Mouse (Mus musculus) CD8-positive naive resting alpha-beta T cell, adult 2 months (primary cell): Measurements from ENCODE around the gene Esrra.

ENCODE experiments used
- DNase-seq, 2 experiments: peaks; one replicate each; pipeline ENCODE4 v3.0.0; 2022; ENCODE audit warnings: low read depth in 2 of 2, low spot score in 2 of 2

Esrra gene

DNA sequence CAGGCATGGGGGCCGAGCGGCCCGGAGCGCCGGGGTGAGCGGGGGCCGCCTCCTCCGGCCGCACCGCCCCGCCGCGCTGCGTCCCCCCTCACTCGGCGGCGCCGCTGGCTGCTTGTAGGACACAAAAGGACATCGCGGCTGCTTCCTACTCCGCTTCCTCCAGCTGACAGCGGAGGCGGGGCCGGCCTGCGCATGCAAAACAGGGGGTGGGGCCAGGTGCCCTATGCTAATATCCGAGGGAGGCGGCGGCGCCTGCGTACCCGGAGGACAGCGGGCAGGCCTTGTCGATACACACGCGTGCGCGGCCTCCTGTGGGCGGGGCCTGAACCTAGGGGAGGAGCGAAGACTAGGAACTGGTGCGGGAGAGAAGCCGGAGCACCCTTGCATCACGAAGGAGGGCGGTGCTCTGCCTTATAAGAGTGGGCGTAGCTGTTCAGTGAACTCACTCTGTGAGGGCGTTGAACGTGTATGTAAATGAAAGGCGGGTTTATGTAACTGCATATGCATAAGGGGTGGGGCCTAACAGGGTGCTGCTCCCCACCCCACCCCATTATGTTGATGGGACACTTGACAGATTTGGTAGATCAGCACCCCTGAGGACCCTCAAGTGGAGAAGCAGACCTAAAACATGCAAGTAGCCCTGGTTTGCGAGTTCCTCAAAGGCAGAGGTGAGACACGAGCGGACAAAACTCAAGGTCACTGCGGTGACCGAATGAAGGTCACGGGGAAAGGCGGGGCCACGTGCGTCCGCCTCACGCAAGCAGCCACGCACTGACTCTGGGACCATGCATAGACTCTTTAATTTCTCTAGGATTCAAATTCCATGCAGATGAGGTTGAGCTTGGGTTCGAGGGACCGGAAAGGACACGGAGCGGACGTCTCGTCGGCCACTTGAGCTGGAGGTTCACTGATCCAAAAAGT lies at the start of gene Esrra:
Gene Esrra, minus strand, starts transcription at position 167 of the 921 bp plus-strand sequence.
- peak; percentile 100 for DNase-seq

DNA sequence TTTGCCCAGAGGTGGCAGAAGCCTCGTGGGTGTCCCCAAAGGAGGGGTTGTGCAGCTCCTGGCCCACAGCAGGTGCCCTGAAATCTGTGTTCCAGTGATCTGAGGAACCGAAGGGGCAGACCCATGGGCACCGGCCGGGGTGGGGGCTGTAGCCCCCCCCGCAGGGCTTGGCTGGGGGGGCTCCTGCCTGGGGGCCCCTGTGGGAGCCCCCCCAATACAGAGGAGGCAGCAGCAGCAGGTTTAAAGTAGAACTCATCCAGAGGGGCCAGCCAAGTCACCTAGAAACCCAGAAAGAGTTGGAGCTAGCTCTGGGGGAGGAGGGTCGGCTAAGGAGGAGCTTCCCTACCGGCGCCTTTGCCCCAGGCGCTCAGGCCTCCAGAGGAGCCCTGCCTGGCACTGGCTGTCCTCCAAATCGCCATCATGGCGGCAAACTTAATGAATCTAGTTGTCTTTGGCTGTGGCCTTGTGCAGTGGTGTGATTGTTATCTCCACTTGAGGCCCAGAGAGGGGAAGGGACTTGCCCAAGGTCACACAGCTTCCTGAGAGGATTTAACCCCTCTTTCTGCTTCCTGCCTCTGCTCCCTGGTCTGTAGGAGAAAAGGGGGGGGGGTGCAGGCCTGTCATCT lies 49.0 kb upstream of the Esrra start:
- no peak for DNase-seq

DNA sequence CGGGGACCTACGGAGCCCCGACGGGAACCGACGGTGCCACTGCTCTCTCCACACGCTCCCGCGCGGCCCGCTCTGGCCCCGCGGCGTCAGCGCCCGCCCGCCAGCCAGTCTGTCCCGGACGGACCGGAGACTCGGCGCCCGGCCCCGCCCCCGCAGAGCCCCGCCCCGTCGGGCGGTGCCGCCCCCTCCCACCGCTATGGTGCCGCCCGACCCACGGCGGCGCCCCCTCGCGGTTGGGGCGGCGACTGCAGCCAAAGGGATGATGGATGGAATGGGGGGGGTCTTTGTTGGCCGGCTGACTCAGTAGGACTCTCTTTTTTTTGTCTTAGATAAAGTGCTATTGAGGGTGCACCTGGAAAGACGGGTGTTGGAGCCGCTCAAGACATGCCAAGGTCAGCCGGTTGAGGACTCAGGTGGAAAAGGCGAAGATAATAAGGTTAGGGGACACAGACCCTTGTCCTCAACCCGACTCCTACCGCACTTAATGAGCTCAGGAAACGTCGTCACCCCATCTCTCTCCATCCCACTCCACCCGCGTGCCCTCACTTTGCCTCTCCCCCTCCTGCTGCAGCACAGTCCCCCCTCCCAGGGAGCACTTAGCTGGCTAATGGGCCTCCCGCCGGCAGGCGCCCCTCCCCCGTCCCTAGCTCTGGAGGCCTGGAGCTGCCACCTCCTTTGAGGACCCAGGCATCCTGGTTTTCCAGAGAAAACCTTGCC lies 48.2 kb upstream of the Esrra start:
- peak; percentile 55 to 61 for DNase-seq

DNA sequence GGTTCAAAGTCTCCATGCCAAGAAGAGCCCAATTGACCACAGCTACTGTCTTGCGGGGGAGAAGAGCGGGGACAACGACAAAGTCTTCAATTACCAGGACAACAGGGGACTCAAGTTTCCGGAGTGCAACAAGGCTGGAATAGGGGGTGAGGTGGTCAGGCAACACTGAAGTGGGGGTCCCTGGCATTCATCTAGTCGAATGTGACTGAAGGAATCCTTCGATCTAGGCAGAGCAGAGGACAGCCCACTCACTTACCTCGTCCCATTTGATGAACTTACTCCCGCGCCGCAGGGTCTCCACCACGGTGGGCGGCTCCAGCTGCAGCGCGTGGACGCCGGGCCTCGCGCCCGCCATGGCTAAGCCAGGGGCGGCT lies 47.7 kb upstream of the Esrra start:
- DNase-seq = no peak

DNA sequence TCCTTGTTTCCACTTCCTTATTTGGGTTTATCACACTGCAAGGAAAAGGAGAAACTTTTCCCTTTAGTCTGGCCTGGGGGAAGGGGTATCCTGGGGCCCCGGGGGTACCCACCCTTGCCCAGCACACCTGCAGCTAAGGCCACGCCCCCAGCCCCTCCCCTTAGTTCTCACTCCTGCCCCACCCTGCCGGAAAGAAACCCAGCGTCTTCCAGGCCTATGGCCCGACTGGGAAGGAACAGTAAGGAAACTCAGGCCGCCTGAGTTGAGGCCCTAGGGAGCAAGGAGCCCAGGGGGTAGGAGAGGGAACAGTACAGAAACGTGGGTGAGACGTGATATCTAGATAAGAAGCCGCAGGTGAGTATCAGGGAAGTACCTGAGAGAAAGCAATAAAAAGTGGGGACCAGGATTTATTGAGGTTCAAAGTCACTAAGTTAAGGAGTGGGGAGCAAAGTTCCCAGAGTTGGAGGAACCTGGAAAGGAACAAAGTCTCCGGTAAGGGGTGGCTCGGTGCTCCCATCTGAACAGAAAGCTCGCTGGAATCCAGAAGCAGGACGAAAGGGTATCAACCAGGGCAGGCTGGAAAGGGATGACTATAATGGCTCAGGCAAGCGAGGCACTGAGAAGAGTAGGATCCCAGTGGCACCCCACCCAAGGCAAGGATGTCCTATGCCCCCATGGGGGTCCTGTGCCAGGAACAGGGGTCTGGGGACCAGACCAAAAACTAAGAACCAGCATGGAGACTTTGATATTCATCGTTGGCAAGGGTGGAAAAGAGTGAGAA lies 47.1 kb upstream of the Esrra start:
- no peak for DNase-seq

DNA sequence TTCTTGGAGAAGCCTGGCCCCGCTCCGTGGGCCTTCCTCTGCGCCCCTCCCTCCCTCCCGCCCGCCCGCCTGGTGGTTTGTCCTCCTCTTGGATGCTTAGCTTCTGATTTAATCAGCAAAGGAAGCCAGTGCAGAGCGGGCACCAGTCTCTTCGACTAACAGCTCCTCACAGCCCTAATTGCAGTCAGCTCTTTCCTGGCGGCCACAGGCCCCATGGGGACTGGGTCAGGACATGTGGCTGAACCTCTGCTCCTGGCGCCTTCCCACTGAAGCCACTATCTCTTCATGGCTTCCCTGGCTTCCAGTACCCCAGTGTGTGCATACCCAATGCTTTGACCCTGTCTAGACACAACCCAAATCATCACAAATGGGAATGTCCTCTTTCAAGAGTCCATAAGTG lies 34.8 kb upstream of the Esrra start:
- no peak for DNase-seq

DNA sequence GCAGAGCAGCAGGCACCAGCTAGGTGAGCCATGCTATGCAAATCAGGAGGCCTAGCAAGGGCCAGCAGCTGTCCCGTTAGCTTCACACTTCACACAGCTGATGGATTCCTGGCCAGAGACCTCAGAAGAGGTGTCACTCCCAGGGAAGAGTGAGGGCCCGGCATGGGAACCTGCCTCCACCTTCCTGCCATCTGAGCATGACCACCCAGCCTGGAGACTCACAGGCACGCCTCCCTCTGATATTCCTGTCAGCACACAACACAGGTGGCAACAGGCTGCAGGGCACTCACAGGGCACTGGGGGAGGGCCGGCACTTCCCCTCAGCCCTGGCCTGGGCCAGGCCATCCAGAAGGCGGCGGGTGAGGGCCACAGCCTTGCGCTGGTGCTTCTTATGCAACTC lies 33.8 kb upstream of the Esrra start:
- no peak for DNase-seq

DNA sequence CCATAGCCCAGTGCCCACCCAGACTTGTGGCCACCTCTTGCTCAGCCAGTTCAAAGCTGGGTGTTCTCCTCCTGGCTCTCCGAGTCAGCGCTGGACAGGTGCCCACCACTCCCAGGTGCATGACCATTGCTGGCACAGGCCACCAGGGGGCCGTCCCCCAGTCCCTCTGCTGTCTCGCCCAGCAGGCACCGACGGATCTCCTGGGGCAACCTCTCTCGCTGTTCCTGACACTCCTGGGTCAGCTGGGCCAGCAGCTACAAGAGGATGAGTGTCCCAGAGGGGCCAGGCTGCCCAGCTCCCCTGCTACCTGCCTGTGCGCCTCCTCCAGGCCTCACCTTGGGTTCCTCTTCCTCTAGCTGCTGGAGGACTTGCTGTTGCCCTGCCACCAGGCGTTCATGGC lies 32.4 kb upstream of the Esrra start:
- DNase-seq = no peak

DNA sequence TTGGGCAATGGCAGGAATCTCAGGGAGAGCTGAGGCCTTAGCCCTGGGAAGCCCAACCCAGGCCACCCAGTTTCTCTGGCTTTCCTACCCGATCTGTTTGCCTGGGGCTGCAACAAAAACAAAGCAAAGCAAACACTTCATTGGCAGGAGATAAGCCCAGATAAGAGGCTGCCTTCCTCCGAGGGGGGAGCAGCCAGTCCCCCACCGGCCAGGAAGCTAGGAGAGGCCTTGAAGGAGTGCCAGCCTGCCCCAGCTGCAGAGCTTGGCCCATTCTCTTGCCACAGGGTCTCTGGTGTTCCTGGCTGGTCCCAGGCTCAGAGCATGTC lies 31.1 kb upstream of the Esrra start:
- no peak for DNase-seq

DNA sequence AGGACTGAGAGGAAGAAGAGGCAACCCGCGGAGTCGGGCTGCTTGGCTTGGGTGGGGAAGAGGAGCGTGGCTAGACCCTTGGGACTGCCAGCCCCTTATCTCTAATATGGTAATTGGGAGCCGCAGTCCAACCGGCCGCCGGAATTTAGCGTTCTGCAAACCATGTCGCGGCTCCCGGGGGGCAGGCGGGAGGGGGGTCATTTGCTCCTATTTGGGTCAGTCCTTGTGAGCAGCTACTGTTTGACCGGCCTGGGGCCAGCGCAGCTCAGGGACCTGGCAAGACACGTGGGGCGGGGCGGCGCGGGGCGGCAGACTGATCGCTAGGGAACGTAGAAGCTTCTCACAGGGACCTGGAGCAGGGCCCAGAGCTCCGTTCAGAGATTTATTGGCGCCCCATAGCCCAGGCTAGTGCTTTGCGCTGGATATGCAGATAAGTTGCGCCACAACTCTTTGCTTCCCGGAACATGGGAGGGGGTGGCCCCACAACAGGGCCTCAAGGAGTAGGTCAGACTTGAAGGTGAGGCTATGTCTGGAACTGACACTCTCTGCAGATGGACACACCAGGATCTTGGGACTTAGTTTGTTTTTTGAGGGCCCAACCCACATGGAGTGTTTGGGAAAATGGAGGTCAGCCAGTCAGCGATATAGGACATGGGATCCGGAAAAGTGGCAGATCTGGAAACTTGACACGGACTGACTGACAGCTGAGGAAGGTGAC lies 30.5 kb upstream of the Esrra start:
- DNase-seq = peak in 1 of 2 experiments; percentile 21

DNA sequence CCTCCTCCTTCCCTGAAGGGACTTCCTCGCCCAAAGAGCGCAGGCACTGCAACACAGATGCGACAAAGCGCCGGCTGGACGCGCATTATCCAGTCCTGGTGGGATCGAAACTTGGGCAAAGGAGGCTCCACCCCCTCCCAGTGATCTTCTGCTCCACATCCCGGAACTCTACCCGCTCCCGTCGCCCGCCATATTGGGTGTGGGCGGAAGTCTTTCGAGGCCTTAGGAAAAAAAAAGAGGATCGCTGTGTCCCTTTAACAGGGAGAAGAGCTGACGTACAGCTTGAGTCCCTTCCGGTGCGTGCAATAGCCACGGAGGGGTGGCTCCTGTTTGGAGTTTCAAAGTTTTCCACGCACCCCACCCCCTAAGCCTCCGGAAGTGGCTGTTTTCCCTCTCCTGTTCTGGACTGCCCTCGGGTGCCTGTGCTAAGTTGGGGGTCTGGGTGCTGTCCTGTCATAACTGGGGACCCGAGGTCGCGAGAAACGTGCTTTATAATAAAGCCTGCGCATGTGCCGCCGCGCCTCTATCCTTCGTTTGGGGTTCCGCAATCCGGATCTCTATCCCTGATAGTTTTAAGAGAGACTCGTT lies 29.9 kb upstream of the Esrra start:
- peak; percentile 52 to 62 for DNase-seq

DNA sequence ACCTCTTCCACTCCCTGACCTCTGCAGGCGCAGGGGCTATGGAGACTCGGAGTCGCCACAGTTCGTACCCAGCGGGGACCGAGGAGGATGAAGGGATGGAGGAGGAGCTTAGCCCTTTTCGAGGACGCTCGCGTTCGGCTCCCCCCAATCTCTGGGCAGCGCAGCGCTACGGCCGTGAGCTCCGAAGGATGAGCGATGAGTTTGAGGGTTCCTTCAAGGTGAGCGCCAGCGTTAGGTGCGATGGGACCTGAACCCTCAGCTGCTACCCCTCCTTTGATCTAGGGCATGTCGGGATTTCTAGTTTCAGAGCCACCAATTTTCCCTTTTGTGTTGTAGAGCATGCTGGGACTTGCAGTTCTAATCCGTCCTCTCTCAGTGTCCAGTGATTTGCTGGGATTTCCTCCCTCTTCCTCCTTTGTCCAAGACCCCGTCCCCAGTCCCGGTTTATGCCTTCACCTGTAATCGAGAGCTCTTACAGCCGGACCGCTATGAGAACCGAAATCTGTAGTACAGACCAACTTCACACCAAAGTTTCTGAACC lies 29.1 kb upstream of the Esrra start:
- DNase-seq = peak in 1 of 2 experiments; percentile 23

DNA sequence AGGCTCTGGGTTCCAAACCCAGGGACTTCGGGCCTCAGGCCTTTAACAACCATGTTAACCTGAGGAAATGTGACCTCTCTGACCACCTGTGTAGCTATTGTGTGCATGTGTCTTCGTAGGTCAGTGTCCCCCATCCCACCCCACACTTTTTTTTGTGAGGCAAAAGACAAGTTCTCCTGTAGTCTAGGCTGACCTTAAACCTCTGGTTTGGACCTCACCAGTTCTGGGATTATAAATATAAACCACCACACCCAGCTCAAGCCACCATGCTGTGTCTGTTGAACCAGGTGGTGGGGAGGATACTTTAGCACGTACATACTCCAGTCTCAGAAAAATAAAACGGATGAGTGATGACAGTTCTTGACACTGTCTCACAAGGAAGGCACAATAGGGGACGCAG lies 28.3 kb upstream of the Esrra start:
- DNase-seq = no peak

DNA sequence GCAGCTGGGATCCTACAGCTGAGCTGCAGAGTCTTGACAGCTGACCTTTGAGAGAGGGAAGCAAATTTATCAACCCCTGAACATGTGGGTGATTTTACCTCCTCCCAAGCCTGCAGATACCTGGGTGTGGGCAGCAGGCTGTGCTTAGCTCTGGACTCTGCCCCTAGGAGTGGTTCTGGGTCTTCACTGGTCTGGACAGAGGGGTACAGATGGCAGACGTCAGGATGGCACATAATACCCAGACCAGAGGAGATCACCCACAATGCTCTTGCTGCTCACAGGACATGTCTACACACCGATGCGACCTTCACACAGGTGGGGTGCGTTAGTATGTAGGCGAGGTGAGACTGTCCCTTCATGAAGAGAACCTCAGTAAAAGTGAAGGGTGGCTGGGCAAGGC lies 27.9 kb upstream of the Esrra start:
- DNase-seq = no peak

DNA sequence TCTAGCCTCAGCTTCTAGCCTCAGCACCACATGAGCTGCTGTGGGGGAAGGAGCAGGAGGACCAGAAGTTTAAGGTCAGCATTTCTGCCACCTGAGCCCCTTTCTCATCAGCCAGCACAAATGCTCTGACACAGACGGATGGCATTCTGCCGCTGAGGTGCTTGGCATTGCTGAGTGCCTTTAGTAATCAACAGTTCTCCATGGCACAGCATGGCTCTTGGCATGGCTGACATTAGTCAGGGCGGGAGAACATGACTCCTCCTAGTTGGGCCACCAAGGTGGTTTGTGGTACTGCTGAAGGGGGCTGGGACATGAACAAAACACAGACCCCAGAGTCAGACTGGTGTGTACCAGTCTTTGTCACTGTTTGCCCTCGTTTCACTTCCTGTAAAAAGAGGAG lies 26.6 kb upstream of the Esrra start:
- no peak for DNase-seq

DNA sequence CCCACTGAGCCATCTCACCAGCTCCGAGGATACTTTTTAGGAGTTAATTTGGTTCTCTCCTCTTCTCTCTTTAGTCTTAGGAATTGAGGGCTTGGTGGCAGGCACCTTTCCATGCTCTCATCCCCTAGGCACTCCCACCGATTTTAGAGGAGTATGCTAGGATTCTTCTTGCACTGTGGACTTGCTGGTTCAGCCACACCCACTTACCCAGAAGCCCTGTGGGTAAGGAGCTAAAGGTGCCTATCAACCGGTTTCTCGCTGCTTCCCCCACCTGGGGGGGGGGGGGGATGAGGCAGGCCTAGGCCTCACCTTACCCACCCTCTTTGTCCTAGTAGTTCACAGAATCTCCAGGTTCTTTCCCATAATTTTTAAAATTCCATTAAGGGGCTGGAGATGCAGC lies 26.1 kb upstream of the Esrra start:
- DNase-seq = no peak

DNA sequence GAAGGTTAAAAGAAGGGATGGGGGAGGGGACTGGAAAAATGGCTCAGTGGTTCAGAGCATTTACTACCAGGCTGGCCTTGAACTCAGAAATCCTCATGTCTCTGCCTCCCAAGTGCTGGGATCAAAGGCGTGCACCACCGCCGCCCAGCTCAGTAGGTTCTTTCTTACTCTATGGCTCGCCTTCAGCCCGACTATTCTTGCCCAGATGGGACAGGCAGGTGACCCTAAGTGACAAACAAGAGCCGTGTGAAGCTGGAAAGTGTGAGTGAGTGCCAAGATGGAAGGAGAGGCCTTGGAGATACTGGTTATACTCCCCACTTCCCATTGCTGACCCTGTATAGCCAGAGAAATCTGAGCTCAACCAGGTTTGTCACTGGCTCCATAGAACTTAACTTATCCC lies 22.1 kb upstream of the Esrra start:
- no peak for DNase-seq

DNA sequence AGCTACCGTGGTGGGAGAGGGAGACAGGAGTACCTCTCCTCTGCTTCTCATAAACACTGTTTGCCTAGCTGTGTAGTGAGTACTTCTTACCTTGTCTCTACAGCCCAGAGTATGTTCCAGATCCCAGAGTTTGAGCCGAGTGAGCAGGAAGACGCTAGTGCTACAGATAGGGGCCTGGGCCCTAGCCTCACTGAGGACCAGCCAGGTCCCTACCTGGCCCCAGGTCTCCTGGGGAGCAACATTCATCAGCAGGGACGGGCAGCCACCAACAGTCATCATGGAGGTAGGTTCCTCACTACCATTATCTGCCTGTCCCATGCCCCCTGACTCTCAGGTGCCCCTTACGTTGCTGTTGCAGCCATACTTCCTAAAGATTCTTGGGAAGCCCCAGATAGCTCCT lies 21.2 kb upstream of the Esrra start:
- no peak for DNase-seq

DNA sequence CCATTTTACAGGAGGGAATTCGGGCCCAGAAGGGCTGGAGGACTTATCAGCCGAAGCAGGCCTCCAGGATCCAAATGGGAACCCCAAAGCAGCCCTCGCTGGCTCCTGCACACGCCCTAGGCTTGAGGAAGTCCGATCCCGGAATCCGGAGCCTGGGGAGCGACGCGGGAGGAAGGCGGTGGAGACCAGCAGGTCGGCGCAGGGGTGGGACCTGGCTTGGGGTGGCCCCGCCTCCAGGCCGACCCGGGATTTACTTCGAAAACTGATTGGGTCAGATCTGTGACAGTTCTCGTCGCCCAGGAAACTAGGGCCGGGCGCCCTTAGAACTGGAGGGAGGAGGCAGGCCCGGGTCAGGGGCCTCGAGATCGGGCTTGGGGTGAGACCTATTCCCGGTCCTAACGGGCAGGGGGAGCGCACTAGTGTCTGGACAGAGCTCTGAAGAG lies 20.7 kb upstream of the Esrra start, which contains the start of gene Gpr137:
Gene Gpr137, minus strand, starts transcription at position 232 of the 443 bp plus-strand sequence.
- DNase-seq = peak; percentile 76 to 85
